Mouse (Mus musculus) hindbrain, embryonic 13.5 days (tissue): ENCODE measurements around the gene Pck2. TPM values are rescaled to one million over a fixed set of nuclear protein-coding genes. Genes with fewer than 3 reads are reported as not detected.

Source experiments
- ATAC-seq: fragments of 200-750 bp; cut with Nextera tagmentation; 2 replicates; pipeline ENCODE4 v1.8.0; 2017; ENCODE audit warnings: moderate TSS enrichment; ENCODE audit not compliant: low FRiP score
- H3K27ac ChIP-seq: fragments of 300-500 bp; sonication (generic); 2 replicates; pipeline ENCODE4 v1.5.1; 2015; ENCODE audit warnings: inconsistent platforms, mild to moderate bottlenecking, moderate library complexity
- H3K27me3 ChIP-seq: fragments of 300-500 bp; sonication (generic); 2 replicates; pipeline ENCODE4 v1.6.1; 2015; ENCODE audit warnings: mild to moderate bottlenecking, inconsistent platforms
- H3K36me3 ChIP-seq: fragments of 300-500 bp; sonication (generic); 2 replicates; pipeline ENCODE4 v1.6.1; 2015; ENCODE audit warnings: mild to moderate bottlenecking, inconsistent platforms
- H3K4me1 ChIP-seq: fragments of 300-500 bp; sonication (generic); replicated peaks from 2 replicates; pipeline ENCODE4 v1.6.1; 2015; ENCODE audit warnings: inconsistent platforms
- H3K4me2 ChIP-seq: fragments of 300-500 bp; sonication (generic); 2 replicates; pipeline ENCODE4 v1.6.1; 2015; ENCODE audit warnings: inconsistent platforms, mild to moderate bottlenecking, moderate library complexity
- H3K4me3 ChIP-seq: fragments of 300-500 bp; sonication (generic); 2 replicates; pipeline ENCODE4 v1.5.1; 2015; ENCODE audit warnings: mild to moderate bottlenecking, inconsistent platforms
- H3K9ac ChIP-seq: fragments of 300-500 bp; sonication (generic); 2 replicates; pipeline ENCODE4 v1.6.1; 2015; ENCODE audit warnings: mild to moderate bottlenecking, inconsistent platforms
- H3K9me3 ChIP-seq: fragments of 300-500 bp; sonication (generic); 2 replicates; pipeline ENCODE4 v1.6.1; 2016; ENCODE audit warnings: inconsistent platforms
- WGBS: fragments of 180-500 bp; shearing (Covaris S2); methylation state at CpG from one replicate; pipeline ENCODE4 v1.1.7; 2015; 5-methylcytosine and 5-hydroxymethylcytosine counted together
- polyA plus RNA-seq: library from polyadenylated mRNA; unstranded; fragments of >200 nt; fragmentation: Nextera tagmentation; extraction: Ambion mirVana; gene quantifications from 2 replicates; pipeline ENCODE4 v1.2.1, GENCODE M21; 2015

The Pck2 gene
- polyA plus RNA-seq, 1 experiment from 2014 or later, result 20.7 TPM

- H3K4me2 ChIP-seq, result no peak overlapping the region
- WGBS, result 96% methylated on average over 12 of the region's 12 CpGs
- ATAC-seq, result no peak
- no peak overlapping the region for H3K9ac ChIP-seq
- no peaks in the 10 kb centered on the region for H3K9me3 ChIP-seq
- H3K27ac ChIP-seq, result no peak overlapping the region
- peaks cover 7% of the 10 kb centered on the region; the same call in 1 of the 2 replicates for H3K27me3 ChIP-seq
- H3K36me3 ChIP-seq, result peaks cover 23% of the 10 kb centered on the region
- H3K4me3 ChIP-seq, result no peak overlapping the region
- peaks cover 39% of the 10 kb centered on the region for H3K4me1 ChIP-seq
Observed at GRCm38 (mm10) chr14:55542268-55542667, 2.2 kb downstream of the Pck2 start.

- no peak overlapping the region for H3K27ac ChIP-seq
- H3K9me3 ChIP-seq, result no peaks in the 10 kb centered on the region
- H3K4me3 ChIP-seq, result no peak overlapping the region
- H3K27me3 ChIP-seq, result peaks cover 1% of the 10 kb centered on the region; the same call in 1 of the 2 replicates
- H3K9ac ChIP-seq, result peak overlapping the region; percentile 46; the same call in 1 of the 2 replicates
- H3K4me1 ChIP-seq, result peaks cover 39% of the 10 kb centered on the region
- WGBS, result 65% methylated on average over 9 of the region's 9 CpGs
- no peak overlapping the region for H3K4me2 ChIP-seq
- no peak for ATAC-seq
- H3K36me3 ChIP-seq, result peaks cover 42% of the 10 kb centered on the region
Observed at GRCm38 (mm10) chr14:55544334-55544733, 4.3 kb downstream of the Pck2 start.

- H3K9ac ChIP-seq, result no peak overlapping the region
- H3K27me3 ChIP-seq, result no peaks in the 10 kb centered on the region
- peaks cover 31% of the 10 kb centered on the region for H3K36me3 ChIP-seq
- no peak overlapping the region for H3K27ac ChIP-seq
- H3K4me3 ChIP-seq, result no peak overlapping the region
- no peak overlapping the region for H3K4me2 ChIP-seq
- no peaks in the 10 kb centered on the region for H3K4me1 ChIP-seq
- no peaks in the 10 kb centered on the region for H3K9me3 ChIP-seq
- 86% methylated on average over 6 of the region's 6 CpGs for WGBS
- ATAC-seq, result no peak
Observed at GRCm38 (mm10) chr14:55550191-55550590, 10.1 kb downstream of the Pck2 start.

GRCm38 (mm10) chr14:55551347-55551746 lies 11.3 kb downstream of the Pck2 start:
- Histone ChIP-seq H3K4me2 (no peak overlapping the region), H3K4me3 (no peak overlapping the region), H3K9ac (no peak overlapping the region), H3K36me3 (peaks cover 26% of the 10 kb centered on the region), H3K4me1 (no peaks in the 10 kb centered on the region), H3K9me3 (no peaks in the 10 kb centered on the region), H3K27ac (no peak overlapping the region), H3K27me3 (no peaks in the 10 kb centered on the region)
- ATAC-seq, result no peak
- WGBS, result 68% methylated on average over 5 of the region's 5 CpGs

GRCm38 (mm10) chr14:55551794-55552193 lies 11.7 kb downstream of the Pck2 start:
- peaks cover 23% of the 10 kb centered on the region for H3K36me3 ChIP-seq
- H3K27me3 ChIP-seq, result no peaks in the 10 kb centered on the region
- ATAC-seq, result no peak
- no peak overlapping the region for H3K27ac ChIP-seq
- H3K9me3 ChIP-seq, result no peaks in the 10 kb centered on the region
- H3K4me3 ChIP-seq, result no peak overlapping the region
- H3K4me1 ChIP-seq, result no peaks in the 10 kb centered on the region; the same call in 1 of the 2 replicates
- no peak overlapping the region for H3K9ac ChIP-seq
- WGBS, result 90% methylated on average over 8 of the region's 8 CpGs
- no peak overlapping the region for H3K4me2 ChIP-seq

GRCm38 (mm10) chr14:55554635-55555034 lies 14.6 kb downstream of the Pck2 start:
- Histone ChIP-seq H3K4me1 (peaks cover 4% of the 10 kb centered on the region), H3K4me2 (no peak overlapping the region), H3K9me3 (no peaks in the 10 kb centered on the region), H3K4me3 (no peak overlapping the region), H3K9ac (no peak overlapping the region), H3K27ac (no peak overlapping the region), H3K27me3 (no peaks in the 10 kb centered on the region), H3K36me3 (0 out of 2 replicates have a peak, but pooled peaks cover 2% of the 10 kb centered on the region)
- ATAC-seq, result no peak

- no peak overlapping the region for H3K27ac ChIP-seq
- no peak overlapping the region for H3K4me3 ChIP-seq
- peaks cover 4% of the 10 kb centered on the region for H3K4me1 ChIP-seq
- no peak overlapping the region for H3K4me2 ChIP-seq
- H3K9ac ChIP-seq, result no peak overlapping the region
- no peaks in the 10 kb centered on the region for H3K36me3 ChIP-seq
- H3K27me3 ChIP-seq, result no peaks in the 10 kb centered on the region
- 83% methylated on average over 3 of the region's 3 CpGs for WGBS
- ATAC-seq, result no peak
- no peaks in the 10 kb centered on the region for H3K9me3 ChIP-seq
Observed at GRCm38 (mm10) chr14:55555788-55556187, 15.7 kb downstream of the Pck2 start.

GRCm38 (mm10) chr14:55557003-55557402 lies 16.9 kb downstream of the Pck2 start:
- whole genome bisulfite sequencing, result 28% methylated on average over 5 of the region's 5 CpGs
- Histone ChIP-seq H3K4me1 (peaks cover 15% of the 10 kb centered on the region), H3K27me3 (no peaks in the 10 kb centered on the region), H3K4me2 (no peak overlapping the region), H3K9ac (no peak overlapping the region), H3K27ac (no peak overlapping the region), H3K4me3 (no peak overlapping the region), H3K9me3 (no peaks in the 10 kb centered on the region), H3K36me3 (no peaks in the 10 kb centered on the region)
- no peak for ATAC-seq

GRCm38 (mm10) chr14:55557587-55557986 lies 17.5 kb downstream of the Pck2 start:
- WGBS, result 93% methylated on average over 3 of the region's 3 CpGs
- no peak for ATAC-seq
- no peaks in the 10 kb centered on the region for H3K36me3 ChIP-seq

GRCm38 (mm10) chr14:55558740-55559448 lies 18.8 kb downstream of the Pck2 start:
- H3K4me1 ChIP-seq, result peaks cover 19% of the 10 kb centered on the region
- 59% methylated on average over 6 of the region's 6 CpGs for WGBS
- H3K9ac ChIP-seq, result peak overlapping the region; percentile 87; the same call in 1 of the 2 replicates
- peak overlapping the region; percentile 66 for H3K4me2 ChIP-seq
- H3K4me3 ChIP-seq, result peak overlapping the region; percentile 64
- H3K9me3 ChIP-seq, result no peaks in the 10 kb centered on the region
- no peak for ATAC-seq
- no peak overlapping the region for H3K27ac ChIP-seq
- H3K36me3 ChIP-seq, result peaks cover 9% of the 10 kb centered on the region
- H3K27me3 ChIP-seq, result no peaks in the 10 kb centered on the region

More at GRCm38 (mm10) chr14:55557587-55557986, 17.5 kb downstream of the Pck2 start:
- no peak overlapping the region for H3K4me2 ChIP-seq
- no peaks in the 10 kb centered on the region for H3K9me3 ChIP-seq
- H3K4me1 ChIP-seq, result peaks cover 19% of the 10 kb centered on the region
- H3K9ac ChIP-seq, result no peak overlapping the region; the same call in 1 of the 2 replicates
- no peak overlapping the region for H3K4me3 ChIP-seq
- no peak overlapping the region for H3K27ac ChIP-seq
- H3K27me3 ChIP-seq, result no peaks in the 10 kb centered on the region

GRCm38 (mm10) chr14:55559799-55560201 lies 19.7 kb downstream of the Pck2 start, which contains the start of gene Dcaf11:
Gene Dcaf11 (plus strand): TSS chr14:55560006.
- 0% methylated on average over 27 of the region's 27 CpGs for WGBS

GRCm38 (mm10) chr14:55560202-55561073 lies 20.4 kb downstream of the Pck2 start, which contains the start of gene A730061H03Rik:
Gene A730061H03Rik (minus strand): TSS chr14:55560406.
- H3K27me3 ChIP-seq, result no peaks in the 10 kb centered on the region
- H3K9me3 ChIP-seq, result no peaks in the 10 kb centered on the region
- under 1% methylated on average over 51 of the region's 51 CpGs for WGBS
- H3K4me2 ChIP-seq, result peak within 1 kb of the TSS; percentile 82
- H3K4me1 ChIP-seq, result peaks cover 19% of the 10 kb centered on the region
- ATAC-seq, result peak; percentile 99
- H3K4me3 ChIP-seq, result peak within 1 kb of the TSS; percentile 64
- H3K9ac ChIP-seq, result peak within 1 kb of the TSS; percentile 87
- peaks cover 25% of the 10 kb centered on the region for H3K36me3 ChIP-seq
- H3K27ac ChIP-seq, result peak within 1 kb of the TSS; percentile 99

More at GRCm38 (mm10) chr14:55559799-55560201, 19.7 kb downstream of the Pck2 start, which contains the start of gene Dcaf11:
- peaks cover 19% of the 10 kb centered on the region for H3K4me1 ChIP-seq
- peak within 1 kb of the TSS; percentile 82 for H3K4me2 ChIP-seq
- no peaks in the 10 kb centered on the region for H3K27me3 ChIP-seq
- H3K9me3 ChIP-seq, result no peaks in the 10 kb centered on the region
- peaks cover 18% of the 10 kb centered on the region for H3K36me3 ChIP-seq
- peak within 1 kb of the TSS; percentile 64 for H3K4me3 ChIP-seq
- peak; percentile 80 for ATAC-seq
- H3K9ac ChIP-seq, result peak within 1 kb of the TSS; percentile 87
- peak within 1 kb of the TSS; percentile 99 for H3K27ac ChIP-seq
